Mouse (Mus musculus): ENCODE results near the gene Tmem82.

- no peak for TF ChIP-seq GATA1 (IDR thresholded peaks at IDR 0.05; ENCODE audit: borderline replicate concordance, low read length)
- no peak for TF ChIP-seq FLI1 (IDR thresholded peaks at IDR 0.05; ENCODE audit: low read length)
Measured at GRCm38 (mm10) chr4:141572668-141573358, 45.6 kb downstream of the Tmem82 start.
